Mouse (Mus musculus) small intestine, adult 2 months (tissue): ENCODE measurements around the gene Armh3.

Experiments used
- CTCF ChIP-seq: fragments of 200-500 bp; IDR thresholded peaks from 2 replicates; pipeline ENCODE4 v1.5.1; 2012; ENCODE audit warnings: low read depth, mild to moderate bottlenecking, control low read depth, inconsistent platforms, low read length, moderate library complexity, mixed read lengths; ENCODE audit not compliant: insufficient replicate concordance, insufficient read length; ENCODE audit errors: extremely low read depth
- POLR2A ChIP-seq: fragments of 200-500 bp; IDR thresholded peaks from 2 replicates; pipeline ENCODE4 v1.6.1; 2012; ENCODE audit warnings: low read depth, mild to moderate bottlenecking, control low read depth, inconsistent platforms, low read length, moderate library complexity

GRCm38 (mm10) chr19:45945986-45946385 lies 52.3 kb downstream of the Armh3 start:
- TF ChIP-seq POLR2A (no peak), CTCF (no peak)
